Mouse (Mus musculus): Measurements from ENCODE around the gene Dynlt1a. TPM values are rescaled to one million over a fixed set of nuclear protein-coding genes. Genes with fewer than 3 reads are reported as not detected.
"Not testable (repeated sequence)": the region's sequence is repeated elsewhere in the genome, so short reads cannot be mapped to it uniquely, and the experiment has no call there.

Dynlt1a gene
- polyA plus RNA-seq, 1 experiment from 2014 or later: 6.4 TPM

DNA sequence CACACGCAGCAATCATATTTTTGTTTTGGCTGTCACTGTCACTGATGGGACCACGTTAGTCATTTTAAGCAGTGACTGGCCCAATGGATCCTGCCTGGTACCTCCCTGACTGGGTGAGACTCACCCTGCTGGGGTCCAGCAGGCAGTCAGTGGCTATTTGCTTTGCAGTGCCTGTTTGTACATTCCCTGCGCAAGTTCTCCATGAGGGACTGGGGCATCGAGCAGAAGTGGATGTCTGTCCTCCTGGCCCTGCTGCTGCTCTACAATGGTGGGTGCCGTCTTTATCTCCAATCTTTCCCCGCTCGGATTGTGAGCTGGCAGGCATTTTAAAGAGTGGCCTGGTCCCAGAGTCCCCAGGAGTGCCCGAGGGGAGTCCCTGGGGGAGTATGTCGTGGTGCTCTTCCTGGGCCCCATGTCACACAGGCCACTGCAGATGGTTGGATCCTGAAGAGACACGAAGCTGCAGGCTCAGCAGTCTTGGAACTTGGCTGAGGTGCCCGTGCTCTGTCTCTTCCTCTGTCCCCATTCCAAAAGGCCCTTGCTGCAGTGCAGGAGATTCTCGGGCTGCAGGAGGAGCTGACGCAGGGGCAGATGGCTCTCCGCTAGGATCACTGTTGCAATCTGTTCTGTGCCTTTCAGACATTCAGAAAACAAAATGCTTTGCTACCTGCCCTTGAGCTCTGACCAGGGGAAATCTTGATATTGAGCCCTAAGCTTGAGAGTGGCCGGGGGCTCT, 20.1 kb downstream of the Dynlt1a start:
- 83% methylated on average over 9 of the region's 15 CpGs for WGBS
- H3K36me3 ChIP-seq (ENCODE audit: insufficient read depth, low read length); H3K4me2 ChIP-seq (replicated peaks; ENCODE audit: low read depth, low read length): not testable (repeated sequence)

DNA sequence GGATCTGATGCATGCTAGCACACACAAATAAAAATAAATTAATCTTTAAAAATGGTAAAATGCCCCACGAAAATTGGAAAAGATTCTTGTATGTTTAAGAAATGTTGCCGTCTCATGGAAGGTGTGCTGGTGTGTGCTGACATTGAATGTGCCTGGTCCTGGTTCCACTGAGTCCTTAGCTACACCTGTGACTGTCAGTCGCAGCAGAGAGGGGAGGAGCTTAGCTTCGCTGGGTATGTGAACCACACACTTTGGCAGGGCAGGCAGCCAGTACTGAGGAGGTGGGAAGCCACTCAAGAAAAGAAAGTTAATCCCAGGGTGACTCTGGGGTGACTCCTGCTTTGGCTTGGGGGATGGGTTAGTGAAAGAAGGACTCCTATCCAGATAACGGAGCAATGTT, 23.4 kb downstream of the Dynlt1a start:
- WGBS: no CpG with 5 or more reads among the region's 5 CpGs

More for the DNA sequence above, 20.1 kb downstream of the Dynlt1a start:
- not testable (repeated sequence) for DNase-seq (ENCODE audit: low spot score); ATAC-seq; H3K9ac ChIP-seq (replicated peaks; ENCODE audit: low read depth); H3K27ac ChIP-seq (ENCODE audit: low read length); H3K9me3 ChIP-seq (ENCODE audit: low read length); H3K4me3 ChIP-seq (ENCODE audit: low read depth, low read length); H3K4me1 ChIP-seq (ENCODE audit: insufficient read depth, low read depth, low read length); H3K27me3 ChIP-seq (replicated peaks; ENCODE audit: insufficient read depth, low read length)

DNA sequence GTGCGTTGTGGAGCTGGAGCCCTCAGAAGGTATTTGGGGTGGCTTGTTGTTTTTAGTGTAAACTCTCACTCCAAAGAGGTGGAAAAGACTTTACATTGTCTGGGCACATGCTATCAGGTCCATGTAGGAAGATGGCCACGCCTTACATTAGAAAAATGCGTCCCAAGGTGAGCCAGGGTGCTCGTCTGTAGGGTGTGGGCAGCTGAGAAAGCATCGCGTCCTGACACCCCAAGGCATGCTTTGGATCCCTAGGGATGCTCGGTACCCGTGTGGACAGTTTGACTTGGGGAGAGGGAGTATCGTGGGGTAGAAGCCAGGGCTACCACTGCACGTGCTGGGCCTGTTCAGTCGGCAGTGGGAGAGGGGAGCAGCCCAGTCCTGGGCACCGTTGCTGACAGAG, 28.3 kb downstream of the Dynlt1a start:
- DNase-seq (ENCODE audit: low spot score); H3K27me3 ChIP-seq (replicated peaks; ENCODE audit: insufficient read depth, low read length); H3K4me3 ChIP-seq (ENCODE audit: low read depth, low read length); H3K36me3 ChIP-seq (ENCODE audit: insufficient read depth, low read length); H3K4me1 ChIP-seq (ENCODE audit: insufficient read depth, low read depth, low read length); H3K9me3 ChIP-seq (ENCODE audit: low read length); H3K9ac ChIP-seq (replicated peaks; ENCODE audit: low read depth); ATAC-seq; H3K27ac ChIP-seq (ENCODE audit: low read length); H3K4me2 ChIP-seq (replicated peaks; ENCODE audit: low read depth, low read length): not testable (repeated sequence)
- WGBS: 97% methylated on average over 9 of the region's 12 CpGs

More for the DNA sequence above, 23.4 kb downstream of the Dynlt1a start:
- not testable (repeated sequence) for H3K36me3 ChIP-seq (ENCODE audit: insufficient read depth, low read length); H3K27me3 ChIP-seq (replicated peaks; ENCODE audit: insufficient read depth, low read length); H3K9me3 ChIP-seq (ENCODE audit: low read length); DNase-seq (ENCODE audit: low spot score); H3K4me2 ChIP-seq (replicated peaks; ENCODE audit: low read depth, low read length); H3K9ac ChIP-seq (replicated peaks; ENCODE audit: low read depth); H3K4me1 ChIP-seq (ENCODE audit: insufficient read depth, low read depth, low read length); H3K27ac ChIP-seq (ENCODE audit: low read length); H3K4me3 ChIP-seq (ENCODE audit: low read depth, low read length)
- ATAC-seq: peak; percentile 33; the same call in 1 of the 2 replicates

DNA sequence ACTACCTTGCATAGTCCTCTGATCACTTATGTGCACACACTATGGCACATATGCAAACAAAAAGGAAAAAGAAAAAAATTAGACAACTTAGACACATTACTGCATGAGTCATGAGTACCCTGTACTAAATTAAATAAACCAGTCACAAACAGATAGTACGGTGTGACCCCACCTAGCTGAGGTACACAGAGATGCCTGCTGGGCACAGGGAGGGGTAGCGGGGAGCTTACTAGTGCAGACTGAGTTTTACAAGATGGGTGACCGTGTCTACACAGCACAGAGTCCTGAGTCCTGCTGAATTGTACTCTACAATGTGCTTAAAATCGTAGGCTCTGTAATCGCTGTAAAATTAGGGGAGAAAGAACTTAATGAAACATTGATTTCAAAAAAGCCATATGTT, 31.1 kb downstream of the Dynlt1a start:
- not testable (repeated sequence) for ATAC-seq; H3K4me3 ChIP-seq (ENCODE audit: low read depth, low read length); H3K4me1 ChIP-seq (ENCODE audit: insufficient read depth, low read depth, low read length); H3K9ac ChIP-seq (replicated peaks; ENCODE audit: low read depth); H3K9me3 ChIP-seq (ENCODE audit: low read length); H3K27me3 ChIP-seq (replicated peaks; ENCODE audit: insufficient read depth, low read length); H3K36me3 ChIP-seq (ENCODE audit: insufficient read depth, low read length); DNase-seq (ENCODE audit: low spot score); H3K27ac ChIP-seq (ENCODE audit: low read length); H3K4me2 ChIP-seq (replicated peaks; ENCODE audit: low read depth, low read length)
- WGBS: 91% methylated on average over 5 of the region's 5 CpGs

DNA sequence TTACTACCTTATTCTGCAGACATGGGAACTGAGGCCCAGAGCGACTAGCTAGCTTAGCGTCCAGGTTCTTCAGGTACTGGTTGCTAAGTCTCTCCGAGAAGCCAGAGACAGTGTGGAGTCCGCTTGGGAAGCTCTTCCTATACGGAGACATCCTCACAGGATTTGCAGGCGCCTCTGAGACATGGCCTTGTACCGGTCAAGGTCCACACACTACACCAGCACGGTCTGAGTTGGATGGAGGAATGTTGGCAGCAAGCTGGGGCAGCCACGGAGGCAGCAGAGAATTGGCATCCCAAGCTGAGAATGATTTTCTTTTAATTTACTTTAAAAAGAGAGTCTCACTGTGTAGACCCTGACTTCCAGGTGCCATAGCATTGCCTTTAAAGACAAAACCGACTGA, 34.2 kb downstream of the Dynlt1a start:
- H3K4me3 ChIP-seq (ENCODE audit: low read depth, low read length); DNase-seq (ENCODE audit: low spot score); H3K27ac ChIP-seq (ENCODE audit: low read length); ATAC-seq; H3K9ac ChIP-seq (replicated peaks; ENCODE audit: low read depth); H3K36me3 ChIP-seq (ENCODE audit: insufficient read depth, low read length); H3K4me1 ChIP-seq (ENCODE audit: insufficient read depth, low read depth, low read length); H3K27me3 ChIP-seq (replicated peaks; ENCODE audit: insufficient read depth, low read length); H3K9me3 ChIP-seq (ENCODE audit: low read length); H3K4me2 ChIP-seq (replicated peaks; ENCODE audit: low read depth, low read length): not testable (repeated sequence)
- WGBS: 97% methylated on average over 7 of the region's 10 CpGs

DNA sequence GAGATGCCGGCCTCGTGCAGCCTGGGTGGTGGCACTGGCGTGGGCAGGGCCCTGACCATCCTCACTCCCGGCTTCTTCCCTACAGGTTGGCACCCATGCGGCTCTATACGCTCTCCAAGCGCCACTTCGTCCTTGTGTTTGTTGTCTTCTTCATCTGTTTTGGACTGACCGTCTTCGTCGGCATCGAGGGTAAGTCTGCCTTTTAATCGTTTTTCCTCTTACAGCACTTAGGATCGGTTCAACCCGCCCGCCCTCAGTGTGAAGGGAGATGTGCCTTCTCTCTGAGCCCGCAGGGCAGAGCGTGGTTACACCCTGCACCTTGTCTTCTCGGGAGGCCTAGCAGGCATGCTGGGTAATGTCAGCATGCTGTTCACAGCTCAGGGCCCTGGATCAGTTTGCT, 36.8 kb downstream of the Dynlt1a start:
- ATAC-seq; DNase-seq (ENCODE audit: low spot score); H3K4me1 ChIP-seq (ENCODE audit: insufficient read depth, low read depth, low read length); H3K9me3 ChIP-seq (ENCODE audit: low read length); H3K4me2 ChIP-seq (replicated peaks; ENCODE audit: low read depth, low read length); H3K9ac ChIP-seq (replicated peaks; ENCODE audit: low read depth); H3K4me3 ChIP-seq (ENCODE audit: low read depth, low read length); H3K27me3 ChIP-seq (replicated peaks; ENCODE audit: insufficient read depth, low read length); H3K36me3 ChIP-seq (ENCODE audit: insufficient read depth, low read length); H3K27ac ChIP-seq (ENCODE audit: low read length): not testable (repeated sequence)
- 93% methylated on average over 13 of the region's 19 CpGs for WGBS

DNA sequence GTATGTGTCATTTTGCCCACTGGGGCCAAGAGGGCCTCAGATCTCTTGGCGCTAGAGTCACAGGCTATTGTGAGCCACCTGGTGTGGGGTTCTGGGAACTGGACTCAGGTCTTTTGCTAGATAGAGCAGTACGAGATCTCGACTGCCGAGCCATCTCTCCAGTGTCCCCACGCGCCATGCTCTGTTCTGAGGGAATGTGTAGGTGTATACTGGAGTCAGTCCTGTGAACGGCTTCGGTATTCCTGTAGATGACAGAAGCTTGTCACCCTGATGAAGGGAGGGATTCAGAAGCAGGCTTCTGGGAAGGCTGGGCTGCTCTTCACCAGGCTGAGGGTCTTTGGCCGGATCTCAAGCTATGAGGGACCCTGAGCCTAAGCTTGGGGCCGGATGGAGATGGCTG, 37.5 kb downstream of the Dynlt1a start:
- ATAC-seq; H3K4me2 ChIP-seq (replicated peaks; ENCODE audit: low read depth, low read length); H3K9me3 ChIP-seq (ENCODE audit: low read length); H3K36me3 ChIP-seq (ENCODE audit: insufficient read depth, low read length); H3K4me3 ChIP-seq (ENCODE audit: low read depth, low read length); H3K4me1 ChIP-seq (ENCODE audit: insufficient read depth, low read depth, low read length); H3K27me3 ChIP-seq (replicated peaks; ENCODE audit: insufficient read depth, low read length); H3K9ac ChIP-seq (replicated peaks; ENCODE audit: low read depth); H3K27ac ChIP-seq (ENCODE audit: low read length); DNase-seq (ENCODE audit: low spot score): not testable (repeated sequence)
- WGBS: 83% methylated on average over 6 of the region's 10 CpGs

DNA sequence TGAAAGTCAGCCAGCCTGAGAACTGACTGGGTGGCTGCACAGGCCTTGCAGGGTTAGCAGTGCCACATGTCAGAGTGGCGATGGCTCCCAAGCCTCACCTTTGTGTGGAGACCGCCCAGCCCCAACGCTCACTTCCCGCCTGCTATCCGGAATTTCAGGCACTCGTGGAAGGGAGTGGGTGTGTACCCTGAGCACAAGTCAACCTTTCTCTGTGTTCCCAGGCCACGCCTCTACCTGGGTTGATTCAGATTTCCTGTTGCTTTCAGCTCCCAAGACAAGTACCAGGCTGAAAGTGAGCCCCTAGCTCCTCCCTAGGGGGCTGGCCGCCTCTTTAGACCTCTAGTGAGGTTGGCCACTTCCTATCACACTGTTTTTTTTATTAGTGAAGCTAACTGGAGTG, 38.1 kb downstream of the Dynlt1a start:
- DNase-seq (ENCODE audit: low spot score) (peak; percentile 59), ATAC-seq (peak; percentile 95)
- not testable (repeated sequence) for H3K4me1 ChIP-seq (ENCODE audit: insufficient read depth, low read depth, low read length); H3K27ac ChIP-seq (ENCODE audit: low read length); H3K27me3 ChIP-seq (replicated peaks; ENCODE audit: insufficient read depth, low read length); H3K4me3 ChIP-seq (ENCODE audit: low read depth, low read length); H3K9ac ChIP-seq (replicated peaks; ENCODE audit: low read depth); H3K4me2 ChIP-seq (replicated peaks; ENCODE audit: low read depth, low read length); H3K9me3 ChIP-seq (ENCODE audit: low read length); H3K36me3 ChIP-seq (ENCODE audit: insufficient read depth, low read length)
- WGBS: 50% methylated on average over 8 of the region's 8 CpGs

DNA sequence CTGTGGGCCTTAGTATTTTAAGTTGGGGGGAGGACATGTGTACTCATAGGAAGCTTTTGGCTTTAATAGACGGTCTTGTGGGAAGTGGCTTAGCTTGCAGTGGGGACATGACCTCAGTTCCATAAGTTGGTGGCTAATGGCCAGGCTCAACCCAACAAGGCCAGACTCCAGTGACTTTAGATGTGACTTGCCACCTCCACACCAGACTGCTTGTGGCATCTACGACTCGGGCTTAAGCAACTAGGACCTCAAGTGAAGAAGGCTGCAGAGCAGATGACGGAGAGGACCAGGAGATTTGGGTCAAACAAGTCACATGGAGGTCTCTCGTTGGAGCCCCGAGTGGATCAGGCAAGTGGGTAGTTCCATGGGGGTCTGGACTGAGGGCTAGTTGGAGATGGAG, 42.6 kb downstream of the Dynlt1a start:
- not testable (repeated sequence) for ATAC-seq; H3K4me2 ChIP-seq (replicated peaks; ENCODE audit: low read depth, low read length); H3K9ac ChIP-seq (replicated peaks; ENCODE audit: low read depth); H3K4me1 ChIP-seq (ENCODE audit: insufficient read depth, low read depth, low read length); H3K4me3 ChIP-seq (ENCODE audit: low read depth, low read length); H3K27me3 ChIP-seq (replicated peaks; ENCODE audit: insufficient read depth, low read length); H3K27ac ChIP-seq (ENCODE audit: low read length); H3K36me3 ChIP-seq (ENCODE audit: insufficient read depth, low read length); H3K9me3 ChIP-seq (ENCODE audit: low read length)
- DNase-seq (ENCODE audit: low spot score): peak; percentile 2
- WGBS: 87% methylated on average over 4 of the region's 6 CpGs

DNA sequence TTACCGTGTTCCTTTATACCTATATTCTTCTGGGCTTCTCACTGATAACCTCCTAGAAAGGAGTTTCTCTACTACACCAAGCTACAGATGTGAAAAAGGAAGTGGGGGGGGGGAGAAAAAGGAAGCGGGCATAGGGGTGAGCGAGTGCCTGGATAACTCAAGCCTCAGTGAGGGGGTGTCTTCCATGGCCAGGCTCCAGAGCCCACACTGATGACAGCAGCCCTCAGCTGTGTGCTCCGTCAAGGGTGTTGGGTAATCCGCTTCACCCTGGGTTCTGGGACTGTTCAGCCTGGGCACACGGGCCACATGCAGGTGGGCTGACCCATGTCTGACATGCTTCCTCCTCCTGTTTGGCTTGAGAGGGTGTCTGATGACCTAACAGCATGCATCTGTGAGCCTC, 45.3 kb downstream of the Dynlt1a start:
- not testable (repeated sequence) for H3K27me3 ChIP-seq (replicated peaks; ENCODE audit: insufficient read depth, low read length); ATAC-seq

More for the DNA sequence above, 45.3 kb downstream of the Dynlt1a start:
- peak; percentile 3 for DNase-seq (ENCODE audit: low spot score)
- not testable (repeated sequence) for H3K9me3 ChIP-seq (ENCODE audit: low read length); H3K9ac ChIP-seq (replicated peaks; ENCODE audit: low read depth); H3K36me3 ChIP-seq (ENCODE audit: insufficient read depth, low read length); H3K4me2 ChIP-seq (replicated peaks; ENCODE audit: low read depth, low read length); H3K4me1 ChIP-seq (ENCODE audit: insufficient read depth, low read depth, low read length); H3K27ac ChIP-seq (ENCODE audit: low read length); H3K4me3 ChIP-seq (ENCODE audit: low read depth, low read length)
- 68% methylated on average over 6 of the region's 6 CpGs for WGBS
